Mouse (Mus musculus): ENCODE measurements at regions not wholly inside any gene's neighbourhood (a gene's known extent, or its start where the extent isn't known, plus 50 kb on each side); places are given as distances from the start of the nearest gene placed in this dataset.
A peak's percentile ranks its signal among the peaks of the same experiment; 100 is the strongest.

DNA sequence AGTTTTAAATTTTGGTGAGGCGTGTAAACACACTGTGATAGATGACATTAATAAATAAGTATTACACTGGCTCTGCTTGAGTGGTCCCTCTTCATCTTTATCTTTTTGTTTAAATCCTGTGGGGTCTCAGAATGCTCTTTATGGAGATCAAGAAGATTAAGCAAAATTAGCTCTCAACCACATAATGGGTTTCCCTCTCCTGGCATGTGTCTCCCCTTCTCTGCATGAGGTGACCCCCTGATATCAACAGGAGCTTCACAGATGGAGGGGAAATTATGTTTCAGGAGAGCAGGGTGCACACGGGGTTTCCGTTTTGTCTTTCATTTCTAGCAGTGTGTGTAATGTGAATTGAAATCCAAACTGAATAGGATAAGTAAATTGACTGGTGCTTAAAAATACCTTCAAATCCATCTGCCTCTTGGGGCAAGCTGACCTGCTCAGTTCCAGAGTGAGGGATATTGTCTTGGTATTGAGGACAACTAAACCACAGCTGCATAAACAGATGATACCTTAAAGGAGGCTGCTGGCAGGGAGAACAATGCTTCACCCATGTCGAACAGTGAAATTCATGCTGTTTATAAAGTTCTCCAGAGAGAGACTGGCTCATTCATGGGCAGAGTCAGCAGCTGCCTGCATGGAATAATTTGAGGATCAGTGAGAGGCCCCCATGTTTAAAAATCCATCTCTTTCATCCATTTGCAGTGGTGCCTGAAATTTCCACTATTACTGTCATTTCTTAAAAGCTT lies 518.3 kb upstream of the Nr2f1 start:
- DNase-seq = no peak

DNA sequence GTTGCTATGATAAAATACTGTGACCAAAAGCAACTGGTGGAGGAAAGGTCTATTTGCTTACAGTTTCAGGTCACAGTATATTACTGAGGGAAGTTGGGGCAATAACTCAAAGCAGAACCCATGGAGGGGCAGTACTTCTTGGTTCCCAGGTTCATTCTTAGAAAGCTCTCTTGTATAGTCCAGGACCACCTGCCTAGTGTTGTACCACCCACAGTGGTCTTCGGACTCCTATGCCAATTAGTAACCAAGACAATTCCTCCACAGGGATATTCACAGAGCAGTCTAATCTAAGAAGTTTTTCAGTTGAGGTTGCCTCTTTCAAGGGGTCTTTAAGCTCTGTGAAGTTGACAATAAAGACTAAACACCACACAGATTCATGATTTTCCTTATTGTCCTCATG lies 517.6 kb upstream of the Nr2f1 start:
- no peak for DNase-seq

DNA sequence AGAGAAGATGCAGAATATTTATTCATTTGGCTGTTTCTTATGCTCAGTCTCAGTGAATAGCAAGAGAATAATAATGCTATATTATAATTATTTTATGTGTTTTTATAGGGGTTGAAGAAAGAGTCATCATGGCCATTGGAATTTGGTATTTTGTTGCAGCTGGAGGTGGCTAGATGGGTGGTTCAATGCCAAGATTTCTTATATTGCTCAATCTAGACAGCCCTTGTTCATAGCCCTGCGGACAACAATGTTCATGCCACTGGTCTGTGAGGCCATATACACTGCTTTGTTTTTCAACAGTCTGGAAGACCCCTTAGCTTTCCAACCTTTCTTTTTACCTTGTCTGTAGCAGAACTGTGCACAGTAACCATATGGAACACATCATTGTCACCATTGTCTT lies 505.1 kb upstream of the Nr2f1 start:
- DNase-seq = no peak

DNA sequence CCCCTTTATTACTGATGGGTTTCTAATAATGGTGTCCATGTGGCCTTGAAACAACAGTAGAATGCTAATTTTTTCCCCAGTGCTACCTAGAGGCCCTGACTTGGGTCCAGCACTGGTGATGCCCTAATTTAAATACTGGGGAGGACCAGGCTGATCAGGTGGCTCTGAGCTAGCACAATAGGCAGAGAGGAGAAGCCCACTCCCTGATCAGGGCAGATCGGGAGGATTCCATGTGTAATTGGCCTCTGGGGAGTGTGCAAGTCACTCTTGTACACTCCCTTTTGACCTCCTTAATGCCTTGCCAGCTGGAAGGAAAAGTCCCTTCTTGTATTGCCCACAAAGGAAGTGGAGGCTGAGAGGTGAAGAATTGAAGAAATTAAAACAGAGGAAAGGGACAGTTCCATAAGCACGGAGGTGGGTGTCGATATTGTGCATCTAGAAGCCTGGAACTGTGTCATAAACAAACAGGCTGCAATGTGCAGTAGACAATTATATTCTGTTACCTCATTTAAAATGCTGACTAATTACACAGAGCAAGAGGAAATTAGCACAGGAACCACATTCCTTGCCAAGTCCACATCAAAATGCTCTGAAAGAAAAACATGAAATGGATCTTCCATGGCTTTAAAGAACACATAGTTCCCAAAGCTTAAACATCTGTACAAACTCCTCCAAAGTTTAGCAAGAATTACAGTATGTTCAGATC lies 498.4 kb upstream of the Nr2f1 start:
- DNase-seq = no peak

DNA sequence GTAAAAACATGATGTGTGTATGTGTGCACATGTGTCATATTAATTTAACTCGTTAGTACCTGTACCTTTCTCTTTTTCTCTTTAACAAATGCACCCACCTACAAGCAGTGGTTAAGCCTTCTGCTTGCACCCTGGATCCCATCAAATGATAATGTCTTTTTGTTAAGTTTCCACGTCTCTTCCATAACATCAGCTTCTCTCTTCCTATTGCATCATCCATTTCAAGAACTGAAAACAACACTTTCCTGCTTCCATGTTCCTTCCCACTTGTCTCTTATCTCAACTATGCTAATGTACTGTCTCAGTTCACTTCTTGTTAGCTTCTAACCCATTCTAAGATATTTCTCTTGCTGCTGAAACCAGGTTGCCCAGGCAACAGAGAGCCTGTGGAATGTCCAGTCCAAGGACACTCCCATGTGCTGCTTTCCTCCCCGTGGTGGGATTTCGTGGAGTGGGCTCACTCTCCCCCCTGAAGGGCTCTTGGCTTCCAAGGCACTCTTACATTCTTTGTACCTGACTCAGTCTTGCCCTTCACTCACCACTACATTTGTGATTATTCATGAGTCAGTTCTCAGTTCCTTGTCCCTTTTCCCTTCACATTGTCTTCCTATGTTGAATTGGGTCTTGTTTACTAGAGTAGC lies 479.8 kb upstream of the Nr2f1 start:
- no peak for DNase-seq

DNA sequence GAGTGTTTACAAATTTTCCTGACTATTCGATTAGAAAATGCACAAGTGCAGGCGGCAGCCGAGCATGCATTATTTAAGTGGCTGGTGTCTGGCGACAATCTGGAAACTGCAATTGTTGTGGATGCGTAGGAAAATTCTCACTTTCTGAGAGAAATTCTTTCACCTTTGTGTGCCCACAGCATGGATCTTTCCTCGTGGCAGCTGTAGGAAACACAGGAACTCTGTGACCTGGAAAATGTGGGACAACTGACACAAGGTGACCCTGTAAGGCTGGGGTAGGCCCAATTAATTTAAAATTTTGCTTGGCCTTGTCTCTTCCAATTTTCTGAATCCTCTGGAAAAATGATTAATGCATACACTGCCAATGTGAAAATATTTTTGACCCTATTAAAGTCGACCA lies 478.7 kb upstream of the Nr2f1 start:
- DNase-seq = no peak

DNA sequence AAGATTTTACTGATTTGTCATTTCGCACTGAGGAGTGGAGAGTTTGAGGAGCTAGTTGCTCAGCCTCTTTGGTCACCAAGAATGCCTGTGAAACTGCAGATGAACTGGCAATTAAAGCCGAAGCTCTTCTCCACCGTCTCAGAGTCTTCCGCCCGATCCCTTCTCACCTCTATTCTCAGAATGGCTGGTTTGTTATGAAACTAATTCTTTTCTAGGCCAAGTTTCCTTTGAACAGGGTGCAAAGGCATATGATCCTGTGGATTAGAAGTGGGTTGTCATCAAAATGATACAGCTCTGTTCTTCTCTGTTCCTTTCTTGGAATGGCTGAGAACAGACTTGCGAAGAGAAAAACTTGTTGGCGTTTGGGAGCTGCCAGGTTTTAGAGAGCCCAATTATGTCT lies 458.7 kb upstream of the Nr2f1 start:
- no peak for DNase-seq

DNA sequence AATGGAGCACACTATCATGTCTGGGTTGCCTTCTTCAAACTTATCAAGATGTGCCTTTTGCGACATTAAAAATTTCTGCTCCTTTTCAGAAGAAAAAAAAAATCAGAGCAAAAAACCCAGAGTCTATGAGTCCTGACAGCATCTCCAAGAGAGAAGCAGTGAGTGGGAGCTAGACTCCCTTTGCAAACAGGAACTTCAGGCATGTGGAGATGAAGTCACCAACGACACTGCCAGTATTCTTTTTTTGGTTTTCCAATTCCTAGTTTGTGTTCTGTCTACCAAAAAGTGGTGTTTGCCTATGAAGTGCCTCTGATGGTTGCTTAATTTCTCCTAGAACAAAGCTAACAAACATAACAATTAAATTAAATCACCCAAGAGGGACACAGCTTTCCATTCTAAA lies 457.2 kb upstream of the Nr2f1 start:
- no peak for DNase-seq

DNA sequence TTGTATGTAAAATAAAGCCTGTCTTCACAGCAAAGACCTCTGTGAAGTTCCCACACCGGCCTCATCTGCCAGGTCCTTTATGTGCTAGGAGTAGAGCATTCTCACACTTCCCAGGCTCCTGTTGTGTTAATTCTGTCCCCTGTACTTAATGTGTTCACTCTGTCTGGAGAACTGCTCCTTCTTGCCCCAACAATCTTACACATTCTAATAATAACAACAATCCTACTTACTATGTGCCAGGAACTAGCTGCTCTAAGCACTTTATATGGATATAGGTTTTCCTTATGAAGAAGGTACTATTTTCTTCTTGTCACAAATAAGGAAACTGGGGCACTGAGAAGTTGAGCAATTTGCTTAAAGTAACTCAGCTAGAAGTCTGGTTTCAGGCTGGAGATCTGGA lies 456.6 kb upstream of the Nr2f1 start:
- no peak for DNase-seq

DNA sequence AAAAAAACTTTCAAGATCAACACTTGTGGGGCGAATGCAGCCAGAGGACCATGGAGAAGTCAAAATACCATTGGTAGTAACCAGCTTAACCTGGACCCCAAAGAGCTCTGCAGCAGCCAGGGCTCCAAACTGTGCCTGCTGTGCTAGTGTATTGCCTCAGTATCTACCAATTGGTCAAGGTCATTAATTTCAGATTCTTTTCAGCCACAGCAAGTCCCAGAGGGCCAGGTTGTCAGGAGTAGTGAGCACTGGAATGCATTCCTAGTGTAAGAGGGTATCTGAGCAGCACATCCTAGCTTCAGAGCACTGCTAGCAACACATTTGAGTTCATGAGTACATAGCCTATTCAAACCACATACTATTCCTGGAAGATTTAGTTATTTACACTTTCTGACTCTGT lies 451.3 kb upstream of the Nr2f1 start:
- DNase-seq = no peak

DNA sequence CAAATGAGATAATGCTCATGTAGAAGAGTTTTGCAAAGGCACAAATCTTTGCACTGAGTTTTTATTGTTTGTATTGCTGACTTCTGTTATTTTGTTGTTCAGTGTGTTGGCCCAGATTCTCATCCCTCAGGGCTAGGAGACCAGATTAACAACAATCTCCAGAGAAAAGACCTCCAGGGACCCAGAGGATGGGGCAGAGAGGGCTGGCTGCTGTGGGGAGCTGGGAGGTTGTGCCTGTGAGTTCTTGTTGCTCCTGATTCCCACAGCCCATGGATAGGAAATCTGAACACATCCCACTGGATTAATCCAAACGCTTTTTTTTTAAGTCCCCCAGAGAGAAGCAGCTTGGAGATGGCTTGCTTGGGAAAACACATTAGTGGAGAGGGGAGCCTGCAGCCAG lies 445.0 kb upstream of the Nr2f1 start:
- peak in 1 of 2 experiments; percentile 2 for DNase-seq

DNA sequence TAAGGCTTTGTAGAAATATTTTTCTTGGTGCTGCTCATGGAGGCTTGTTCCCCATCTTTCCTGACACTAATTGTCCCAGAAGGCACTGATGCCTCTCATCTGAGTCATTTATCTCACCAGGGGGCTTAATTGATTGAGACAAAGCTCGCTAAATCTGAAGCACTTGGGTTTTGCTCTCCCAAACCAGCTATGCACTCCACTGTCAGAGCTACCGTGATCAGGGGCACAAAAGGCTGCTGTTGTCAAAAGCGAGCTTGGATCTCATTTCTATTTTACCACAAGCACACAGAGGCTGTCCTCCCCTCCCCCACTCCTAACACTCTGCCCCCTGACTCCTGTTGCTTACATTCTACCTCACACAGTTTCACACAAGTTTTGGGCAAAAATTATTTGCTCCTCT lies 443.5 kb upstream of the Nr2f1 start:
- DNase-seq = peak; percentile 5 to 6

DNA sequence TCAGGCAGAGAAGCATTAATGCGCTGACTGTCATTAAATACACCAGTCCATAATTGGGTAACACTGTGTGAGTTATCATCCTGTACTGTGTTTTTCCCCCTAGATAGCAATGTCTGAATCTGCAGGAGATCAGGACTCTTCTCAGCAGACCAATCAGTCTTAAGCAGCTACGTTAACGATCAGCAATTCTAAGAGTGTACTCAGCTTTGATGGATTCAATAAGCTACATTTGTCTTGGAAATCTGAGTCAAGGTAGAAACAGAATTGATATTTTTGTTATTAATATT lies 442.8 kb upstream of the Nr2f1 start:
- DNase-seq = no peak

DNA sequence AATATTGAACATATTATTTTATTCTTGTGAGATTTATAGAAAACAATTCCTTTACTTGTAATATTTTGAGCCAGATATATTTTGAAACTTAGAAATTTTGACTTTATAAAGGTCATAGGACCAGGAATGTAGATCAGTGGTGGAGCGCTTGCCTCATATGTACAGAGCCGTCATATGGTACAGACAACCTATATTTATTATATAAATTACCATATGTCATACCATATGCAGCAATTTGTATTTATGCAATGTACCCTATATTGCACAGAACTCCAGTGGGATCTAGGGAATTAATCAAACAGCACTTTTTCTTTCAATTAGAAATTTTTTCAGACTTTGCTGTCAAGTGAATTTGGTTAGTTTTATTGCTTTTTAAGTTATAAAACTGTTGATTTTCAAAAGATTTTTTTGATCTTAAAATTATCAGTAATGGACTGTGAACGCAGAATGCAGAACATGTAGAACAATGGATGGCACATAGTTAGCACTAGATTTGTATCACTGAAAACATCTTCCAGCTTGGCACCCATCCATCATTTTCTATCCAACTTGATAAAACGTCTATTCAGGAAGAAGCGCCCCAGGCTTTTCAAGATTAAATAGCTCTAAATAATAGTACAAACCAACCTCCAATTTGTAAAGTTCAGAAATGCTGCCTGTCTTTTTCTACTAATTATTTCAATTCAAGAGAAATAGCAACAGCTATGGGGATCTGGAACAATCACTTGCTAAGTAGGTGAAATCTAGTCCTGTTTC lies 442.3 kb upstream of the Nr2f1 start:
- DNase-seq = peak; percentile 9 to 17

DNA sequence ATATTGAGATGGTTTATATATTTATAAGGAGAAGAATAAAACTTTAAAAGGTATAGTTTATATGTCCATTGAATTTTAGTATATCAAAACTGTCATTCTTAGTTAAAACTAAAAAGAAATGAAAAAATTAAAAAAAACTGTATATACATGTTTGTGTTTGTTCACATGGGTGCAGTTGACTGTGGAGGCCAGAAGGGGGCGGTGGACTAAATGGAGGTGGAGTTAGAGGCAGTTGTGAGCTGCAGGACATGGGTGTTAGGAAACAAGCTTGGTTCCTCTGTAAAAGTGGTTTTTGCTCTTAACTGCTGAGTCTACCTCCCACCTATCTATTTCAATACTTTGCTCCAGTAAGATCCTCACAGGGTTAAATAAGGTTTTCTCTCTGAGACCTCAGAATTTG lies 440.8 kb upstream of the Nr2f1 start:
- DNase-seq = peak; percentile 6 to 8

DNA sequence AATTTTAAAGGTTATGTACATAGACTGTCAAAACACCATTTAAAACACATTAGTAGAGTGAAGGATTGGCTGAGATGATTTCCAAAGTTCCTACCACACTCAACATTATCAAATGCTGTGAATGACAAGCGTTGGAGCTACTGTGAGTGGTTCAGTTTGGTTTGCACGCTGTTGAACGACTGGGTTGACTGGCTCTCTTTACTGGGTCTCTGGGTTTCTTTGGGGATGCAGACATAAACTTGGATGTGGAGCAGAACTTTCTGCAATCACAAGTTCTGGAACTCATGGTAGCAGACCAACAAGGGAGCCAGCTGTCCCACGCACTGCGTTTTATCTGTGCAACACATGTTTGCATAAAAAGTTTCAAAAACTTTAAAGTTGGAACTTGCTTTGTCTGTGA lies 438.9 kb upstream of the Nr2f1 start:
- DNase-seq = no peak

DNA sequence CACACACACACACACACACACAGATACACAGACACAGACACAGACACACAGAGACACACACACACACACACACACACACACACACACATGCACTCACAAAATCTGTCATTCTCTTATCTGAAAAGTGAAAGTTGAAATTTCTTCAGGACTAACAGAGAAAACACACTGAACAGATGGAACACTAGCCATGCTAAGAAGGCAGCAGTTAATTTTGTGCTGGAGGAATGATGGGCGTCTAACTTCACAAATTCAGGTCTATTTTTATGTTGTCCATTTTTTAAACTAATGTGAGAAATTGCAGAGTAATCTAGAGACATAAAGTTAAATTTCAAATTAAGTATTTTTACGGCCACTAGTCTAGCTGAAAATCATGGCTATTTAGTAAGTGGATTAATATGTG lies 432.1 kb upstream of the Nr2f1 start:
- no peak for DNase-seq

DNA sequence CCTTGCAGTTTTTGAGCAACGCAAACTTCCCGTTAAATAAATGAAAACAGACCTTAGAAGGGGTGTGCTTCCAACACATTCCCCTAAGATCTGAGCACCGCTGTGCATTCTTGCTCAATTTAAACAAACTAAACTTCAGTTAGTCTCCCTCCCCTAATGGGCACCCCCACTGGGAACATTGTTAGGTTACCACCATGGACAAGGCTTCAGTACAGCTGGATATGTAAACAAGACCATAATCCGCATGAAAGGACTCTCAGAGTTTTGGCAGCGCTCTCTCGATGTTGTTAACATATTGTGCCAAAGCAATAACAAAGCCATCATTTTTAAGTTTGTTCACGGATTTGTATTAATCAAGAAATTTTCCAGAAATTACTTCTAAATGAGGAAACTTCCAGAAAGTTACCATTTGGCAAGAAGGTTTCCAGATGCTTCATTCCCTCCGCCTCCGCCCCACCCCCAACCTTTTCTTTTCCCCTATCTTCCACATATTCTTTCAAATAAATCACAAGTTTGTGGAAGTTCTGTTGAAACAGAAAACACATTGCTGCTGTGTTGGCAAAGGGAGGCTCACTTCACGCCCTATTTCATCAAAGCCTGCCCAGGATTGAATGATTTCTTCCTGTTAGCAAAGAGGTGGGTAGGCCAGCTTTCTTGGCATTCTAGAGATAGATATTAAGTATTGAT lies 429.6 kb upstream of the Nr2f1 start:
- peak; percentile 1 to 24 for DNase-seq

DNA sequence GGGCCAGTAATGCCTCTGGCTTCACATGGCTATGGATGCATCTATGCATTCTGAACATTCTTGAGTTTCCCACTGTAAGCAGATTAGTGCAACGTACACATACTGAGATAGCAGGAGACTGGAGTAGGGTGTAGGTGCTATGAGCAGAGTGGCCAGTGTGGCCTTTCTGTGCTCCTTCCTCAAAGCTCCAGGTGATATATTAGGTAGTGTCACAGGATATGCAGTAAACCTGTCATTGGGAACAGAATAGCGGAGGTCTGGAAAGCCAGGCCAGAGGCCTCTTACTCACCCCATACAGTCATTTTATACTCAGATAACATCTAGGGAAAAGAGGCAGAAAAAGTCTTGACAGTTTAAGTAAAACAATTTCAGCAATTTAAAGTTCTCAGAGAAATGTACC lies 424.1 kb upstream of the Nr2f1 start:
- no peak for DNase-seq

DNA sequence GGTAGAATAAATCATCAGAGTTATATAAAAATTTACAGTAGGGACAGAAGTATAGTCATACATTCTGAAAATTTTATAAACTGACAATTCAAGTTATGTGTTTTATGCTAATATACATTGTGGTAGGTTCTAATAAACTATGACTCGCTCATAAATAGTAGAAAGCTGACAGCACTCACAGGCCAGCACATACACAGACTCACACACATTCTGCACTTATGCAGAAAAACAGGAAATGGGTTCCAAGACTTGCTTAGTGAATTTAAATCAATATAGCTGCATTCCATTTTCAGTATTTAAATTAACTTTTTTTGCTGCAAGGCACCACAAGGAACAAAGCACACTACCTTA lies 403.3 kb upstream of the Nr2f1 start:
- no peak for DNase-seq

DNA sequence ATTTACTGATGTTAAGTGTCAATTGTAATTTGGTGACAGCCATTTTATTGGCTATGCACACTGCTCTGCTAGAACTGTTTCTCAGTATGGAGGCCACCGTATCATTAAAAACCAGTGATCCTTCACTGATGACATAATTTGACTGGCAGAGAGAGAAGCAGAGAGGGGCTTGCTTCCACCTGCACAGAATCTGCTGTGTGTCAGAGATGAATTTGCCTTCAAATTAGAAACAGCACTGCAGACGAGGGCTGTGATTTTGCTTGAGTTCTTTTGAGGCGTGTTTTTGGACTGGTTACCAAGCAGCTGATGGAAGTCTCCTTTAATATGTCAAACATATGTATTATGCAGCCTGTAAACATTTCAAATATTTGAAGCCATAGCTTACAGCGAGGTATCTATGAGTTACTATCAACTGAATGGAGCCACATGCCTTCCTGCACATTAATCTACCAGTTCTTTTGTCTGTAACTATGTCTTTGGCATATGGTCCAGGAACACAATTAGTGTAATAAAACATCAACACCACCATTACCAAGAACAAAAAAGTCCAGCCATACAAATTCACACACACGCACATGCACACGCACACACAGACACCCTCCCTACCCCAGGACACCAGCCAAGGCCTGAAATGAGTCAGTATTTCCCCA lies 402.8 kb upstream of the Nr2f1 start:
- peak; percentile 21 to 25 for DNase-seq

DNA sequence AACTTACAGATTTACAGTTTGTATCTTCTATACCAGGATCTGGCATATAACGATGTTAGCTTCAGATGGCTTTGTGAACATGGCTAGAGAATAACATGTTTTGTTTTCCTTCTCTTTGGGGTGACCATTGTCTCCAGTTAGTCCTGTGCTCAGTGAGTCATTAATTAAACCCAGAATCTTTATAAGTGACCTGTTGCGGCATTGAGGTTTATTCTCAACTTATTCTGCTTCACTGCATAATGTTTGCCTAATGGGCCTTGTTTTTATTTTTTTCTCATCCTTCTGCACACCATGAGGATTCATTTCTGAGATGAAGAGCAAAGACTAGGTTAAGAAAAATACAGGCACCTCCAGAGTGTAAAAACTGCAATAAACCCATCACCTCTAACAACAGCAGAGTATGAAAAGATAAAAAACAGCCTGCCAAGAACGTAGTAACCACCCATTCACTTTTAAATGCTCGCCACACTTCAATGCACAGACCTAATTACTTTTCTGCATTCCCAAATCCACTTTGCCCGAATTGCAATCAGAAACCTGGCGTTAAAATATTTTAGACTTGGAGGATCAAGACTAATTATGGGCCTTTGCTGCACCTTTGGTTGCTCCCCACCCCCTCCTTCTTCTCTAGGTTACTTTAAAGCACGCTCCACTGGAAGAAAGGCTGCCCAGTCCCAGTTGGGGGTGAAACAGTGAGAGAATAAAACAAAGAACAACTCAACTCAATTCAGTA lies 381.5 kb upstream of the Nr2f1 start:
- DNase-seq = peak; percentile 36 to 61

Data from cerebellum, postnatal 10 days (tissue).